Mouse (Mus musculus) fibroblast of lung, adult 2 months (primary cell): ENCODE results near the gene Noxred1.
"Not testable (repeated sequence)": the region's sequence is repeated elsewhere in the genome, so short reads cannot be mapped to it uniquely, and the experiment has no call there.

Experiments used
- DNase-seq: peaks from one replicate; pipeline ENCODE4 v3.0.0-alpha.2; 2011; ENCODE audit warnings: low read depth

Gene Noxred1

DNA sequence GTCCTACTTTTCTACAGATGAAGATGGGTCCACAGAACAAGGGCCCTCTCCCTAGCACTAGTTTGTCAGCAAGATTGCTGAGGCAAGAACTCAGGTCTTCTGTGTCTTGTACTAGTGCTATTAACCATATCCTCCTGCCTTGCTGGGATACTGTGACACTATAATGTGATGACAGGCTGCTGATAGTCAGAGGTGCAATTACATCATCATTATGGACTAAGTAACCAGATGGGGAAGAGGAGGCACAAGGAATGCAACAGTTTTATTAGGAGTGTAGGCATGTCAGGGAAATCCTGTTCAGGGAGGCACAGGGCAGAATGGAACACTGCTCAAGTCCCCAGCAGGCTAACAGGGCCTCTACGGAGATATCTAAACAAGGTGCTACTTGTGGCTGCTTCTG is at the start of gene Noxred1:
Gene Noxred1 (minus strand): TSS at position 101 of the 400 bp plus-strand sequence.
- DNase-seq: no peak

DNA sequence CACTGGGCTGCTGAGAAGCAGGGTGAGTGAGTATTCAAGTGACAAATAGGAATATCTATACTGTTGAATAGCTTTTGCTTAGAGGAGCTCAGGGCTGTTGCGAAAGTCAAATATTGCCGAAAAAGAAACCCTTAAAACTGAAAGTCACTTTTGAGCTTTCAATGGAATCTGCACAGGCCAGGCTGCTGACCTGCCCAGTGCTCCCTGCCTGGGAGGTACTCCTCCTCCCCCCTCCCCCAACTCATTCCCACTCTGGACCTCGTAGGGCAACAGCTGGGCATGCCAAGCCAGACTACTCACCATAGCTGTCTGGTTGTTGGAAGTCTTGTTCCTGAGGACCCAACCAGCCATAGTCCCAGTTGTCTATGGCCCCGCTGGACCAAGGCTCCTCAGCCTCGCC is 46.2 kb upstream of the Noxred1 start:
- DNase-seq: no peak

- no peak for DNase-seq
Measured at GRCm38 (mm10) chr12:87284268-87284667, 45.7 kb upstream of the Noxred1 start.

GRCm38 (mm10) chr12:87283706-87284105 is 45.2 kb upstream of the Noxred1 start:
- DNase-seq: no peak

- DNase-seq: no peak
Measured at GRCm38 (mm10) chr12:87282743-87283142, 44.2 kb upstream of the Noxred1 start.

DNA sequence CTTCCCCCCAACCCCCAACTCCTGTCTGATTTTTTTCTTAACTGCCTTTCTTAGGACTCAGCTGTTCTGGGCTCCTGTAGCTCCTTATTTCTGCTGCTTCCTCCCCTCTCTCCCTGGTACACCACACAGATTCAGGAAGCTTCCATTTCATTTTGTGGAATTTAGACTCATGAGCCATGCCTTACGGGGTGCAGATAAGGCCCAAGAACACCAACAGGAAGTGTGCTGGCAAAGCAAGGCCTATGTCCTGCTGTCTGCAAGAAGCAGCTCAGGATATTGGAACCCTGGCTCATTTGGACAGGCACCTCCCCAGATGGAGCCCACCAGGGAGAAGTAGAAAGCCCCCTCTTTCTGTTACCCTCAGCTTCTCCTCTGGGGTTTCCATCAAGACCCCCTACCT is 43.2 kb upstream of the Noxred1 start:
- DNase-seq: no peak

DNA sequence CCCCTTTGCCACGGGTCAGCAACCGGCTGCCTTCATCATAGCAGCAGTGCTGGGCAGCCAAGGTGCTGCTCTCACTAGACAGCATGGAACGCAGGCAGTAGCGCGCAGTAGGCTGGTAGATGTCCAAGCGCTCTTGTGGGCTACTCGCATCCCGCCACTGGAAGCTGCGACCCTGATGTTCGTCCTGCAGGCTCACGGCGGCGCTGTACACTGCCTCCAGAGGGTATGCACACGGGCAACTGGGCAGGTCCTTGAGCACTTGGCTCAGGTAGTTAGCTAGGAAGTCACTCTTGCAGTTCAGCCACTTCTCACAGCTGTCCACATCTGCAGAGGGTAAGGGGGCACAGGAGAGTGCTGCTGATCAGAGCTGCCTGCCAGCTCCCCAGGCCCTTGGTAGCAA is 41.3 kb upstream of the Noxred1 start:
- DNase-seq: no peak

DNA sequence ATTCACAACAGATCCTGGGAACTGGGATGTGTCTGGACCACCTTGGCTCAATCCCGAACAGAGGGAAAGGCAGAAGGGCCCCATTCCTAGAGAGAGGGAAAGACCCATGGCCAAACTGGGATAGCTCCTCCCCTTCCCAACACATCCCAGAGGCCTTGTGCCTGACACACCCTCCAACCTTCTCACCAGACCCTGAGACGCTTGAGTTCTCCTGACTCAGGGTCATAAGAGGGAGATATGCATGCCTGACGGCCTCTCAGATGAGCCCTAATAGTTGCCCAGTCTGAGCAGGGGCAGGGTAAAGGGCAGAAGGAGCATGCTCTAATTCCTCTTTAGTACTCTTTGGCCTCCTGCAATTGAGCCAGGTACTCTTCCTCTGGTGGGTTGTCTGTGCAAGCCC is 40.8 kb upstream of the Noxred1 start:
- no peak for DNase-seq

GRCm38 (mm10) chr12:87278118-87278730 is 39.7 kb upstream of the Noxred1 start:
- DNase-seq: no peak

DNA sequence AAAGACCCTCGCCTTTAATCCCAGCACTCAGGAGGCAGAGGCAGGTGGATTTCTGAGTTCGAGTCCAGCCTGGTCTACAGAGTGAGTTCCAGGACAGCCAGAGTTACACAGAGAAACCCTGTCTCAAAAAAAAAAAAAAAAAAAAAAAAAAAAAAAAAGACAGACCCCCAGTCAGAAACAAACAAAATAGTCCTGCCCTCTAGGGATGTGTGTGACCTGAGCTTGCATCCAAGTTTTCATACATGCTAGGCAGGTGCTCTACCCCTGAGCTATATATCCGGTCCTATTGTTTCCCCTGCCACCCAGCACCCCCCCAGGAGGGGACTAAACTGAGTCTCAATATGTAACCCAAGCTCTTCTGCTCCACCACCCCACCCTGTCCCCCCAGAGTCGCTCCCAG is 38.7 kb upstream of the Noxred1 start:
- not testable (repeated sequence) for DNase-seq

- no peak for DNase-seq
Measured at GRCm38 (mm10) chr12:87274853-87275831, 36.6 kb upstream of the Noxred1 start.

DNA sequence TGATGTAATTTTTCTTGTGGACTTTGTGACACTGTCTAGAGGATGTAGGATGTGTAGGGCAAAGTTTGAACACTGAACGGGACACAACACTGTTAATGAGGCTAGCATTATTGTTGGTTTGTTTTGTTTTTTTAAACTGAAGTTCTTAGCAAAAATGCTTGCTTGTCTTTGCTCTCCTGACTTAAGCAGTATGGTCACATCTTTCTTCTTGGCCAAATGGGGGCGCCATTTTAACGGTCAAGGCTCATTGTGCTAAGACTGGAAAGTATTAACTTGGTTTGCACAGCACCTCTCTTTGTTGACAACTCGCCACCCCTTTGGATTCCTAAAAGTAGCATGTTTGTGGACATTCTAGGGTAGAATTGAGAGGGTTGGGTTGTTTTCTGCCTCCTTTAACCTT is 29.1 kb upstream of the Noxred1 start:
- peak; percentile 28 for DNase-seq

DNA sequence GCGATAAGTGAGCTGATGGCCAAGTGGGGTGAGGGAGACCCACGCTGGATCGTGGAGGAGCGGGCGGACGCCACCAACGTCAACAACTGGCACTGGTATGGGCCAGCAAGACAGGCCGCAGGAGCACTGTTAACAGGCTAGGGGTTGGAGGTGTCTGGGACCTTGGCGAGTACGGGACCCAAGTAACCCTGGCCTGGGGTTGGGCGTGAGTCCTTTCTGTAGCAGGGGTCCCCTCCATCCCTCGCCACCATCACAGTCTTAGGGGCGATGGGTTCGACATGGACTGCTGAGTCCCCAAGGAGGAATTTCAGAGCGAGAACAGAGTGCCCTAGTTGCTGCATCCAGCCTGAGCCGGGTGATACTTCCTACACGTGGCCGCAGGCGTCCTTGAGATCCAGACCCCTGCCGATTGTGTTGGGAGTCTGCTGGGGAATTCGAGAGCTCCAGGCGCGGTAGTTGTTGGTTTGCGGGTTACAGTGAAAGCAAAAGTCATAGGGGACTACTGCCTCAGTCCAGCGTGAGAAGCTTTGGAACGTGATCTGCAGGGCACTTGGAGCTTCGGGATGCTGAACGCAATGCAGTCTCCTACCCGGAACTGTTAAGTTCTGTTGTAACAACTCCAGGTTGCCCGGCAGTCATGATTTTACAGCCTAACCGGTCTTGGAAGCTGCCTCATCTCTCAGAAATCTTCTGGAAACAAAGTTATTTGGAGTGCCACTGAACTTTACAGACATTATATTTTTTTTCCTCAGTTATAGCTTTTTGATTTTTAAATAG is 28.5 kb upstream of the Noxred1 start:
- no peak for DNase-seq

DNA sequence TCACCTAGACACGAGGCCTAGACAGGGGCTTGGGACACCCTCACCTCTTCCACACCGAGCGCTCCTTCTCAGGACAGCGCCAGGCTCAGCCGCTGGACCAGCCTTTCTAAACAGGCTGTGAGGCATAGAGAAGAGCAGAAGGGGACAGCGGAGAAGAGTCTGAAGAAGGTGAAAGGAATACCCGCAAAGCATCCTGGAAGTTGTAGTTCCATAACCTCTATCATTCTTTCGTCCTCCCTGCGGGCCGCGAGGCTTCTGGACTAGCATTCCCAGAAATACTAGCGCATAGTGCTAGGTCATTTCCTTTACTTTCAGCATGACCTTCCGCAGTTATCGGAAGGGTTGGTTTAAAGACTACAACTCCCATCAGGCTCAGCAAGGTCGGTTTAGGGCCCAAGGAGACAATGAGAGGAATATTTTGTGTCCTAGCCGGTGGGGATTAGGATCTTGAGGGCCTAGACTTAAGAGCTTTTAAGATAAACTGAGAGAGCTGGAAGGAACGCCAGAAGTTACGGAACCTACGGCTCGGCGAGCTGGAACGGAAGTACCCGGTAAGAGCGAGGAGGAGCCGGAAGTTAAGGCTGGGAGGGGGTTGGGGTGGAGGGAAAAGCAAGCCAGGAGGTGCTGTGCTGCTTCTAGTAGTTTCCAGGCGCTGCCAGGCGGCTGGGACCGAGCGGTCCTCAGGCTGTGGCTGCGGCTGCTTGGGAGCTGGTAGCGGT is 27.7 kb upstream of the Noxred1 start, which contains the start of the genes Vipas39 and Ahsa1:
Gene Vipas39 (minus strand): TSS at position 149 of the 719 bp plus-strand sequence.
Gene Ahsa1 (plus strand): TSS at position 372 of the 719 bp plus-strand sequence.
- DNase-seq: peak; percentile 96

DNA sequence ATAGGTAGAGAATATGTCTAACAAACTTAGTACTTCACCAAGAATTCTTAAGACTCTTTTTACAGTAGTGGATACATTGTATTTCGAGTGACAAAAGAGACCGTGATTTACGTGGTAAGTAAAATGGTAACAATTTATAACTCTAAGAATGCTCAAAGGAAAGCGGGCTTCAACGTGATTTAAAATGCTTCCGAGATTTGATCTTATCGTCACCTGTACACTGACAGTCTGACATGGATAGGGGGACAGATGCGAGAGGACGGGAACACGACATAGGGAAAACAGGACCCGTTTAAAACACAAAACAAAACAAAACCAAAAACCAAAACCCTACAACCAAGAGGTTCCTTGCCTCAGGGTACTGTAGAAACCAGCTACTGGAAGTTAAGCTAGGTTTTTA is 26.9 kb upstream of the Noxred1 start:
- no peak for DNase-seq

DNA sequence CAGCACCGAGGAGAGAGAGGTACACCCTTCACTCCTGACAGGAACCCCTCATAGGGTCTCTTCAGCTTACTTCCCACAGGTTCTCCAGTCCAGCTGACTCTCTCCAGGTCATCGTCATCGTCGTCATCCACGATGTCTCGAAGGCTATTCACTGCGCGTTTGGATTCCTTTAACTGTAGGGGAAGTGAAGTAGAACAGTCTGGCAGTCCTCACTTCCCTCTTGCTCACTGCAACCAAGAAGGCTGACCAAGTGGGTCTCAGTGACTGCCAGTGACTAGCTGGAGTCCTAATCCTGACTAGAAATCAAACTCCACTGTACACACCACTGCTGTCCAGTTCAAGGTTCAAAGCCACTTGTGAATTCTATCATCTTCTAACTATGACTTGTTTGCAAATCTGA is 22.0 kb upstream of the Noxred1 start:
- no peak for DNase-seq

DNA sequence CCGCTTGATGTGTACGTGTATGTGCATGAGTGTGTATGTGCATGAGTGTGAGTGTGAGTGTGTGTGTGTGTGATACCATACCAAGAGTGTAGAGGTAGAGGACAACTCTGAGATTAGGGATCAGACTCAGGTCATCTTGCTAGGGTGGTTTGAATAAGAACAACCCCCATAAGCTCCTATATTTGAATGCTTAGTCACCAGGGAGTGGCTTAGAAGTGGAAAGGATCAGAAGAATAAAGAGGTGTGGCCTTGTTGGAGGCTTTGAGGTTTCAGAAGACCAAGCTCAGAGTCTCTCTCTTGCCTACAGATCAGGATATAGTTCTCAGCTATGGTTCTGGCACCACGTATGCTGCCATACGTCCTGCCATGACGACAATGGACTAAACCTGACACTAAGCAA is 18.1 kb upstream of the Noxred1 start:
- no peak for DNase-seq

GRCm38 (mm10) chr12:87253878-87254277 is 15.3 kb upstream of the Noxred1 start:
- no peak for DNase-seq

DNA sequence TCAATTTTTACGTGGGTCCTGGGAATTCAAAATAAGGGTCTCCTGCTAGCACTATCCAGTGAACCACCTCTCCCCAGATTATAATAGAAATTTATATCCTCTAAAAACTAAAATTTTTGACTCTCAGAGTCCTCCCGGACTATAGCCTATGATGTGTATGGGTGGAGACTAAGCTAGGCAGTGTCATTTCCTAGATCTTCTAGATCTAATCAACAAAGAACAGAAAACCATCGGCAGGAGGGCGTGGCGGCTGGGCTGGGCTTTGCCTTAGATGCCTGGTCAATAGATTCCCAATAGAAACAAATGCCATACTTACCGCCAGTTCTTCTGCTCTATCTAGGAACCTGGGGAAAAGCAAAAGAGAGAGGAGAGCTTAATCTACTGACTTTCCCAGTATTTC is 11.6 kb upstream of the Noxred1 start:
- DNase-seq: no peak

DNA sequence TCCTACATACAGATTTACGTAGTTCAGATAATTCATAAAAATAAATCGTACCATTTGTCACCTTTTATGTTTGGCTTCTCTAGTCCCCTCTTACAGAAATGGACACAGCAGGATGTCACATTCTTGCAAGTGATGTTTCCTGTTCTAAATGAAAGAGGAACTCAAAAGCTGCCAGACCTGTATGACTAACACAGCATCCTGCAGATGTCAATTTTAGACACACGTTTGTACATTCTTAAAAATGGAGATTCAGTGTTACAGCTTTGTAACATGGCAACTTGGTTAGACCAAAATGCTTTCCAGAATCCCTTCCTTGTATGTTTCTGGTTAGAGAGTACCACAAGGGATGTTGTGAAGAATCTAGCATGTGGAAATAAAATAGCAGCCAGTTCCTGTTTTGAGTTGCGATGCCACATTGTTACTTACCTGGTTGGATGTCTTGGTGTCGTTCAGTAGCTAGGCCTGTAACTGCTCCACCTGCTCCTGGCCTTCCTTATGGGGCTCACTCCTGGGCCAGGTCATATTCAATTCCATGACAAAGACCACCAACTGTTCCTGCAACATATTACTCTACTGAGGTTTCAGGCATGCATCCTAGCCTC is 1.5 kb downstream of the Noxred1 start:
- DNase-seq: no peak

- no peak for DNase-seq
Measured at GRCm38 (mm10) chr12:87230379-87230895, 8.1 kb downstream of the Noxred1 start.
